Mouse (Mus musculus): ENCODE data around the gene Nap1l5. TPM values are rescaled to one million over a fixed set of nuclear protein-coding genes. Genes with fewer than 3 reads are reported as not detected.

Nap1l5 gene
- polyA plus RNA-seq (2016; fragmentation: Nextera tagmentation; extraction: Ambion mirVana), result 1.6 and 1.9 TPM in 2 replicates

DNA sequence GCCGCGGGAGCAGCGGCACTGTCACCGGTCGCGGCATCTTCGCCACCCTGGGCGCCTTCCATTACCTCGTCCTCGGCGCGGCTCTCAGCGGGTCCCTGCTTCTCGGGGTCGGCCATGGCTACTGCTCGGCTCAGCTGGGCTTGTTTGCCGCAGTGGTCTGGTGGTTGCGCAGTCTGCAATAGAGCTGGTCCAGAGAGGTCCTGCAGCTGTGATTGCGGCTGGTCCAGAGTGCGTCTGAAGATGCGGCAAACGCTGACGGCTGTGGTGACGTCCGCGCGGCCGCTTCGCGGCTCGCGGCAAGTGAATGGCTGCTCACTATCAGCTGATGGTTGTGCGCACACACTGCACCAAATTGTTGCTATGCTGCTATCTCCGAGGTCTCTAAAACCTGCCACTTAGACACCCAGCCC lies at the start of gene Nap1l5:
Gene Nap1l5, minus strand, starts transcription at position 225 of the 410 bp plus-strand sequence.
- Histone ChIP-seq H3K9me3 (replicated peaks) (peaks cover 19% of the 10 kb centered on the region), H3K27ac (ENCODE audit: poor library complexity, severe bottlenecking) (no peak within 1 kb of the TSS), H3K9ac (peak within 1 kb of the TSS; percentile 55; the same call in 1 of the 2 replicates), H3K36me3 (peaks cover 31% of the 10 kb centered on the region), H3K4me1 (replicated peaks) (no peaks in the 10 kb centered on the region), H3K4me3 (peak within 1 kb of the TSS; percentile 52), H3K27me3 (replicated peaks) (no peaks in the 10 kb centered on the region), H3K4me2 (peak within 1 kb of the TSS; percentile 79)
- WGBS, result 56% methylated on average over 34 of the region's 34 CpGs
- peak; percentile 48; the same call in 1 of the 2 replicates for ATAC-seq (ENCODE audit: insufficient number of reproducible peaks, low FRiP score)

- Histone ChIP-seq H3K4me1 (replicated peaks) (no peaks in the 10 kb centered on the region), H3K27me3 (replicated peaks) (no peaks in the 10 kb centered on the region), H3K27ac (ENCODE audit: poor library complexity, severe bottlenecking) (no peak overlapping the region), H3K36me3 (peaks cover 30% of the 10 kb centered on the region), H3K9me3 (replicated peaks) (no peaks in the 10 kb centered on the region; the same call in 1 of the 2 replicates), H3K4me2 (no peak overlapping the region), H3K4me3 (no peak overlapping the region), H3K9ac (no peak overlapping the region)
- 31% methylated on average over 2 of the region's 2 CpGs for WGBS
- ATAC-seq (ENCODE audit: insufficient number of reproducible peaks, low FRiP score), result no peak
Measured at GRCm38 (mm10) chr6:58951128-58951992, 44.5 kb upstream of the Nap1l5 start.

DNA sequence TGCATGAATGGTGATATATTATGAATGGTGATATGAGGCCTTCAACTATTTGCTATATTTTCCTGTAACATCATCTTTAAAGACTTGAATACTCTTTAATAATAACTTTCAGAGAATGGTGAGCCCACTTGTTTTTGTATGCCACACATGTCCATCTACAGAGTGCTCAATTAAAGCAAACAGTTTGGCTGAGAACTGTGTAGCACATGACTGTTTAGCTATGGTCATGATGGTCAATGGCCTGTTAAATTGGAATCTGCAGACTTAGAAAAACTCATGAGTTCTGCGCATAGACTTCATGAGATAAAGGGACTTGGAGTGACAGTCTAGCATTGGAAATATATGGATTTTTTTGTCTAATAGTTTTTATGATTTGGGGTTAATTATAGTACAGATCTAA lies 43.5 kb upstream of the Nap1l5 start:
- H3K27ac ChIP-seq (ENCODE audit: poor library complexity, severe bottlenecking), result no peak overlapping the region
- H3K9ac ChIP-seq, result no peak overlapping the region
- H3K4me2 ChIP-seq, result no peak overlapping the region
- no peaks in the 10 kb centered on the region; the same call in 1 of the 2 replicates for H3K9me3 ChIP-seq (replicated peaks)
- no peaks in the 10 kb centered on the region for H3K27me3 ChIP-seq (replicated peaks)
- 83% methylated on average over 1 of the region's 1 CpGs for WGBS
- H3K4me3 ChIP-seq, result no peak overlapping the region
- peaks cover 25% of the 10 kb centered on the region for H3K36me3 ChIP-seq
- ATAC-seq (ENCODE audit: insufficient number of reproducible peaks, low FRiP score), result no peak
- H3K4me1 ChIP-seq (replicated peaks), result no peaks in the 10 kb centered on the region

DNA sequence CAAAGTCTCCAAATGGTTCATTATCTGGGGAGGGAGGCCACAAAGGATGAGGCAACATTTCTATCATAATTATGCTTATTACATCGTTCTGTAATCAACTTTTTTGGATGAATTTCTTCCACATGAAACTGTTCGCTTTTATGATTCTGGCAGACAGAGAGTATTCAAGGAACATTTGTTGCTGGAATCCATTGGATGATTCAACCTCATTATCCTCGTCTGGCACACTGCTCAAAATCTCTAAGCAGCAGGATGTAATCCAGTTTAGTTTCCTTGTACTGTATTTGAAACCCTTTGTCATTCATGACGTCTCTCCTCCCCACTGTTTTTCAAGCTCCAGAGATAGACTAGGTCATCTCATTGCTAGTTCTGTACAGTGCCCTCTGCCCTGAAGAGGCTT lies 40.0 kb upstream of the Nap1l5 start:
- Histone ChIP-seq H3K4me2 (no peak overlapping the region), H3K4me1 (replicated peaks) (no peaks in the 10 kb centered on the region), H3K9me3 (replicated peaks) (no peaks in the 10 kb centered on the region; the same call in 1 of the 2 replicates), H3K9ac (no peak overlapping the region), H3K27ac (ENCODE audit: poor library complexity, severe bottlenecking) (no peak overlapping the region), H3K27me3 (replicated peaks) (no peaks in the 10 kb centered on the region), H3K4me3 (no peak overlapping the region), H3K36me3 (peaks cover 7% of the 10 kb centered on the region; the same call in 1 of the 2 replicates)
- 71% methylated on average over 4 of the region's 4 CpGs for WGBS
- ATAC-seq (ENCODE audit: insufficient number of reproducible peaks, low FRiP score), result no peak

GRCm38 (mm10) chr6:58946246-58946645 lies 39.4 kb upstream of the Nap1l5 start:
- Histone ChIP-seq H3K9me3 (replicated peaks) (no peaks in the 10 kb centered on the region; the same call in 1 of the 2 replicates), H3K36me3 (peaks cover 7% of the 10 kb centered on the region; the same call in 1 of the 2 replicates), H3K27me3 (replicated peaks) (no peaks in the 10 kb centered on the region), H3K4me3 (no peak overlapping the region), H3K9ac (no peak overlapping the region), H3K4me2 (no peak overlapping the region), H3K27ac (ENCODE audit: poor library complexity, severe bottlenecking) (no peak overlapping the region), H3K4me1 (replicated peaks) (no peaks in the 10 kb centered on the region)
- 59% methylated on average over 2 of the region's 2 CpGs for WGBS
- no peak for ATAC-seq (ENCODE audit: insufficient number of reproducible peaks, low FRiP score)

DNA sequence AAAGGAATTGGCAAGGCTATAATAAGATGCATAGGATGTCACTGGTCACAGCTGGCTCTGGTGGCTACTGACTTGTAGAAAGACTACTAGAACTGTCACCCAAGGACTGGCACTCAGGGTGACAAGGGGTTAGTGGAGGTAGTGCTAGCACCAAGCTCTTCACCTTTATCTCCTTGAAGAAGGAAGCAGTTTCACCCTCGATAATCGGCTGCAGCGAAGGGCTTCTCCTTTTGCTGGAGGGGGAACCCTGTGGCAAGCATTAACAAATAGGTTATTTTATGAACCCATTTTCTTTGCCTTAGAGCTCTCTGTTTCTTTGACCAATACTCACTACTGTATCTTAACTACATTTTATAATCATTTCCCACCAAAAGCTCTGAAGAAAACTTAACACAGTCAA lies 37.1 kb upstream of the Nap1l5 start:
- Histone ChIP-seq H3K4me1 (replicated peaks) (no peaks in the 10 kb centered on the region), H3K36me3 (peaks cover 7% of the 10 kb centered on the region; the same call in 1 of the 2 replicates), H3K9ac (no peak overlapping the region), H3K4me2 (no peak overlapping the region), H3K9me3 (replicated peaks) (no peaks in the 10 kb centered on the region; the same call in 1 of the 2 replicates), H3K27me3 (replicated peaks) (no peaks in the 10 kb centered on the region), H3K27ac (ENCODE audit: poor library complexity, severe bottlenecking) (no peak overlapping the region), H3K4me3 (no peak overlapping the region)
- WGBS, result 80% methylated on average over 3 of the region's 3 CpGs
- ATAC-seq (ENCODE audit: insufficient number of reproducible peaks, low FRiP score), result no peak

- 89% methylated on average over 2 of the region's 2 CpGs for WGBS
- Histone ChIP-seq H3K4me1 (replicated peaks) (no peaks in the 10 kb centered on the region), H3K4me3 (no peak overlapping the region), H3K27me3 (replicated peaks) (no peaks in the 10 kb centered on the region), H3K36me3 (peaks cover under 1% of the 10 kb centered on the region; the same call in 1 of the 2 replicates), H3K9ac (no peak overlapping the region), H3K9me3 (replicated peaks) (no peaks in the 10 kb centered on the region), H3K27ac (ENCODE audit: poor library complexity, severe bottlenecking) (no peak overlapping the region), H3K4me2 (no peak overlapping the region)
- no peak for ATAC-seq (ENCODE audit: insufficient number of reproducible peaks, low FRiP score)
Measured at GRCm38 (mm10) chr6:58942276-58942675, 35.4 kb upstream of the Nap1l5 start.

DNA sequence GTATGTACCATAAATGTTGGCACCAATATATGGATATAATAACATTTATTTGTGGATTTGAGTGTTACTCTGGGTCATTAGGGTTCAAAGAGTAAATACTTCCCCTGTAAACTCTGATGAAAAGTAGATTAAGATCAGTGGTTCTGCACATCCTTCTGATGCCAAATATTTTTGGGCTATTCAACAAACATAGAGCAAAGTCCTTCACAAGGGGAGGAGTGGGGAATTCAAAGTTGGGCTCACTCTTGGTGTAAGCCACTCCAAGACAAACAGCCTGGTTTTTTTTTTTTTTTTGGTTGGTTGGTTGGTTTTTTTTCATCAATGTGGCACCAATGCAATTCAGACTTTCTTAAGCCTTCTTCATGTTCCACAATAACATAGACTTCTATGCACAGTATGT lies 30.9 kb upstream of the Nap1l5 start:
- Histone ChIP-seq H3K27ac (ENCODE audit: poor library complexity, severe bottlenecking) (no peak overlapping the region), H3K9ac (no peak overlapping the region), H3K4me2 (no peak overlapping the region), H3K9me3 (replicated peaks) (no peaks in the 10 kb centered on the region), H3K4me1 (replicated peaks) (no peaks in the 10 kb centered on the region), H3K27me3 (replicated peaks) (no peaks in the 10 kb centered on the region), H3K4me3 (no peak overlapping the region), H3K36me3 (peaks cover 4% of the 10 kb centered on the region; the same call in 1 of the 2 replicates)
- no peak for ATAC-seq (ENCODE audit: insufficient number of reproducible peaks, low FRiP score)

DNA sequence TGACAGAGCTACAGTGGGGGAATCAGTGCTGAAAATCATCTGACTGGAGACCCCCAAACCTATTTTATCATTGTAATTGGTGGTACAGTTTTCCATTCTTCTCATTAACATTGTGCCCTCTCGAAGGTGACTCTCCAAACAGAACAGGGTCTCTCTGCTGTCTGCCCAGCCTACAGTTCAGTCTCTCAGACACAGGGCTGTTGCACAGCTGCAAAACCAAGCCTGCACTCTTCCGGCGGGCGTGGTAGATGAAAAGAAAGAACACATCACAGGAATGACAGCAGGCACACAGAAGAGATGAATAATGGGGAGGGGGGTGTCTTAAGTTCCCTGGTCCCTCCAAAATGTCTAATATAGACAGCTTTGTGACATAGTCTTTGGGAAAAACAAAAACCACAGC lies 27.3 kb upstream of the Nap1l5 start:
- Histone ChIP-seq H3K27me3 (replicated peaks) (no peaks in the 10 kb centered on the region), H3K4me1 (replicated peaks) (no peaks in the 10 kb centered on the region), H3K9ac (no peak overlapping the region), H3K9me3 (replicated peaks) (no peaks in the 10 kb centered on the region), H3K27ac (ENCODE audit: poor library complexity, severe bottlenecking) (no peak overlapping the region), H3K4me2 (no peak overlapping the region), H3K36me3 (peaks cover 4% of the 10 kb centered on the region; the same call in 1 of the 2 replicates), H3K4me3 (no peak overlapping the region)
- no peak for ATAC-seq (ENCODE audit: insufficient number of reproducible peaks, low FRiP score)
- 72% methylated on average over 4 of the region's 4 CpGs for WGBS

GRCm38 (mm10) chr6:58933189-58933913 lies 26.5 kb upstream of the Nap1l5 start:
- 69% methylated on average over 6 of the region's 6 CpGs for WGBS
- H3K9ac ChIP-seq, result no peak overlapping the region

More at GRCm38 (mm10) chr6:58933189-58933913, 26.5 kb upstream of the Nap1l5 start:
- H3K9me3 ChIP-seq (replicated peaks), result no peaks in the 10 kb centered on the region
- no peak overlapping the region for H3K27ac ChIP-seq (ENCODE audit: poor library complexity, severe bottlenecking)
- H3K36me3 ChIP-seq, result peaks cover 4% of the 10 kb centered on the region; the same call in 1 of the 2 replicates
- H3K4me1 ChIP-seq (replicated peaks), result 0 out of 2 replicates have a peak, but pooled peaks cover under 1% of the 10 kb centered on the region
- no peak overlapping the region for H3K4me2 ChIP-seq
- H3K27me3 ChIP-seq (replicated peaks), result no peaks in the 10 kb centered on the region
- H3K4me3 ChIP-seq, result no peak overlapping the region
- no peak for ATAC-seq (ENCODE audit: insufficient number of reproducible peaks, low FRiP score)
